Mouse (Mus musculus) CH12.LX (cell line): Measurements from ENCODE around the gene Srd5a1.

Source experiments
- CTCF ChIP-seq, 2 experiments: IDR thresholded peaks in 1 of 2; conservative IDR thresholded peaks in 1 of 2; 2 replicates each; pipeline ENCODE4 v1.5.1; 2011 to 2012; ENCODE audit warnings: low read depth in 2 of 2, low read length in 2 of 2, improper control_type of control experiment in 1 of 2, inconsistent platforms in 1 of 2, mild to moderate bottlenecking in 1 of 2, moderate library complexity in 1 of 2
- E2F4 ChIP-seq: IDR thresholded peaks from 2 replicates; pipeline ENCODE4 v1.6.1; 2011; ENCODE audit warnings: low read depth, low read length, improper control_type of control experiment; ENCODE audit not compliant: insufficient replicate concordance
- KAT2A ChIP-seq: IDR thresholded peaks from 2 replicates; pipeline ENCODE4 v1.6.1; 2012; ENCODE audit warnings: low read length, improper control_type of control experiment, inconsistent platforms; ENCODE audit not compliant: insufficient replicate concordance
- MXI1 ChIP-seq: IDR thresholded peaks from 2 replicates; pipeline ENCODE4 v1.6.1; 2011; ENCODE audit warnings: mild to moderate bottlenecking, low read depth, low read length, improper control_type of control experiment
- MYC ChIP-seq: IDR thresholded peaks from 2 replicates; pipeline ENCODE4 v1.6.1; 2011; ENCODE audit warnings: low read depth, mild to moderate bottlenecking, improper control_type of control experiment, low read length
- POLR2A ChIP-seq: IDR thresholded peaks from 2 replicates; pipeline ENCODE4 v1.6.1; 2011; ENCODE audit warnings: low read depth, mild to moderate bottlenecking, improper control_type of control experiment, low read length
- POLR2AphosphoS2 ChIP-seq: IDR thresholded peaks from 2 replicates; pipeline ENCODE4 v1.6.1; 2011; ENCODE audit warnings: low read depth, low read length, improper control_type of control experiment
- RCOR1 ChIP-seq: conservative IDR thresholded peaks from 2 replicates; pipeline ENCODE4 v1.6.1; 2012; ENCODE audit warnings: low read depth, mild to moderate bottlenecking, inconsistent platforms, low read length, improper control_type of control experiment
- ZKSCAN1 ChIP-seq: IDR thresholded peaks from 2 replicates; pipeline ENCODE4 v1.6.1; 2012; ENCODE audit warnings: low read depth, inconsistent platforms, low read length, improper control_type of control experiment, borderline replicate concordance

- TF ChIP-seq POLR2AphosphoS2 = no peak
- TF ChIP-seq MXI1 = no peak
- no peak for TF ChIP-seq KAT2A
- no peak for TF ChIP-seq RCOR1
- no peak for TF ChIP-seq E2F4
- TF ChIP-seq POLR2A = no peak
- no peak for TF ChIP-seq CTCF (conservative IDR thresholded peaks at IDR 0.05 in 1 of 2, IDR thresholded peaks at IDR 0.05 in 1 of 2; ENCODE audit: low read depth in 2 of 2, low read length in 2 of 2)
- no peak for TF ChIP-seq MYC
- no peak for TF ChIP-seq ZKSCAN1
Measured at GRCm38 (mm10) chr13:69627941-69628340, 16.7 kb upstream of the Srd5a1 start.
